Mouse (Mus musculus): Measurements from ENCODE around the gene Ppp3r1.
A peak's percentile ranks its signal among the peaks of the same experiment; 100 is the strongest.

Ppp3r1 gene

DNA sequence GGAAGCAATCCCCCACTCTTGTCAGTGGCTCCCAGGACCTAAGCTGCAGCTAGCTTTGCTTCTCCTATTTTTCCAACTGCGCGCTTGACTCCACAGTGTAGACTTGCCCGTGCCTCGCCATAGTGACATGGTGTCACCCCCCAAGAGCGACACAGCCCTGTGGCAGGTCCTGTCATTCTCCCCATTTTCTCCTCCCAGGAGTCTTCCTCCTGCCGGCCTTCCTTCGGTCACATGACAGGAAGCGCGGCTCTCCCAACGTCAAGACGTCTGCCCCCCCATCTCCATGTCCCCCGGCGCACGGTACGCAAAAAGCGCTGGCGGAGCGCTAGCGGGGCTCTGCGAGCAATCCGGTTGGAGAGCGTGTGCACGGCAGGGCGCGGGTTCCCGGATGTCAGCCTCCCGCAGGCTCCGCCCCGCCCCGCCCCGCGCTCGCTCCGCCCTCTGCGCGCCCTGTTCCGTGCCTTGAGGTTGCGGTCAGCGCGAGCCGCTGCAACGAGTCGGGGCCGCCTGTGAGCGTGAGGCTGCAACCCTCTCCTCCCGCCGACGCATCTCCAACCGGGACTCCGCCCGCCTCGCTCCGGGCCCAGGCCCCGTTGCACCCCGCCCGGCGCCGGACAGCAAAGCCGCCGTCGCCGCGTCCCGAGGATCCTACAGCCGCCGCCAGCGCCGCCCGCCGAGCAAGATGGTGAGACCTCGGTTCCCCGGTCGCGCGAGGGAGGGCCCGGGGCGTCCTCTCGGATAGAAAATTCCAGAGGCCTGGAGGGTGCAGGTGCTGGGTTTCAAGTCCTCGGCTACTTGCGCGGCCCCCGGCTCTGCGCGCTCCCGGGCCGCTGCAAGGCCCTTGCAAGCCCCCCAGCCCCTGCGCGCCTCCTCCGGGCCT is at the start of gene Ppp3r1:
Gene Ppp3r1, plus strand, starts transcription at position 406 of the 880 bp plus-strand sequence.
- peak; percentile 98 for DNase-seq (ENCODE audit: low read depth, low spot score)

DNA sequence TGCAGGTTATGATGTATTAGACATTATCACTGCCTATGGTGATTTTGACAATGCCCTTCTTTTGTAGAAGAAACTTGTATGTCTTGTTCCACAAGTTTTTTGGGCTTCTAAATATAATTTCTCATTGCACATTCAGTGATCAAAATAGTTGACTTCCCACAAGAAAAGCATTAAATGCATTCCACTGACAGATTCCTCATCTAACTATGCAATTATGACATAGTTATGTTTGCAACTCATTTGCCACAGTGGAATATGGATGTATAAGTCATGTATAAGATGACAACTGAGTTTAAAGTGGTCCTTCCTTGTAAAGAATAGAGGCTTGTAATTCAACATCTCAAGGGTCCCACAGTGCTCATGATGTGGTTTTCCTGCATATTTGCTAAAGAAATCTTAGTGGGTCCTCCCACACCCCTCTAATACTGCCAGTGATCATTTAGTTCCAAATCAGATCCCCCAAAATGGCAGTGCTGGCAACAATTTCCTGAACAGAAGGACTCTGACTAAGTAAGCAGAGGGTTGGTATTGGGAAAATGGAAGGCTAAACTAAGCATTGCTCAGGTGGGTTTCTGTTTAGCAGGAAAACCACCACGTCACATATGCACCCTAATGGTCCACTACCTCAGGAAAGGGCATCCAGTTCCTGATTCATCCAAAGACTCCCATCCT is 46.5 kb upstream of the Ppp3r1 start:
- peak; percentile 18 for DNase-seq (ENCODE audit: low read depth, low spot score)

GRCm38 (mm10) chr11:17126418-17126817 is 32.6 kb upstream of the Ppp3r1 start:
- no peak for DNase-seq (ENCODE audit: low read depth, low spot score)

GRCm38 (mm10) chr11:17135638-17136037 is 23.4 kb upstream of the Ppp3r1 start:
- no peak for DNase-seq (ENCODE audit: low read depth, low spot score)

GRCm38 (mm10) chr11:17138306-17139033 is 20.6 kb upstream of the Ppp3r1 start:
- DNase-seq (ENCODE audit: low read depth, low spot score), result peak; percentile 48

DNA sequence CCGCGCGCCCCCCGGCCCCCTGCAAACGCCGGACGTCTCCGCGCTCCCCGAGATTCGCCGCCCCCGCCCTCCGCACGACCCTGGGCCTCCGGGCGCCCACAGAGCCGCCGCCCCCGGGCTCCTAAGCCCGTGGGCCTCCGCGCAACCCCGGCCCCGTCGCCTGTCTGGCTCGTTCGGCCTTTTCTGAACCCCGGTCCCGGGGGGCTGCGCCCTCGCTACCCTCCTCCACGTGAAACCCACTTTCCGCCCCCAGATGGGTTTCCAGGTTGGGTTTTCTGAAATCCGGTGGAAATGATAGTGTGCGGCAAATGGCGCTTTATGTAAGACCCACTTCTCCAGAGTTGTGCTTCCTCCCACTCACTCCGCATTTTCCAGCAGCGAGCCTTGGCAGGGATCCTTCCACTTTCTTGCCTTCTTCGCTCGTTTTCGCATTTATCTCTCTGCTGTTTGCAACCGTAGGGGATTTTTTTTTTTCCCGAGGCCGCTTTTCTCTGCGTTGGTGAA is 727 bp downstream of the Ppp3r1 start:
- peak; percentile 77 for DNase-seq (ENCODE audit: low read depth, low spot score)

GRCm38 (mm10) chr11:17160242-17160641 is 1.2 kb downstream of the Ppp3r1 start:
- peak; percentile 71 for DNase-seq (ENCODE audit: low read depth, low spot score)

- no peak for DNase-seq (ENCODE audit: low read depth, low spot score)
Observed at GRCm38 (mm10) chr11:17163956-17164355, 4.9 kb downstream of the Ppp3r1 start.

GRCm38 (mm10) chr11:17166627-17167026 is 7.6 kb downstream of the Ppp3r1 start:
- no peak for DNase-seq (ENCODE audit: low read depth, low spot score)

- no peak for DNase-seq (ENCODE audit: low read depth, low spot score)
Observed at GRCm38 (mm10) chr11:17169262-17169661, 10.2 kb downstream of the Ppp3r1 start.

GRCm38 (mm10) chr11:17170938-17171729 is 12.1 kb downstream of the Ppp3r1 start:
- no peak for DNase-seq (ENCODE audit: low read depth, low spot score)

- DNase-seq (ENCODE audit: low read depth, low spot score), result no peak
Observed at GRCm38 (mm10) chr11:17172300-17172699, 13.2 kb downstream of the Ppp3r1 start.

DNA sequence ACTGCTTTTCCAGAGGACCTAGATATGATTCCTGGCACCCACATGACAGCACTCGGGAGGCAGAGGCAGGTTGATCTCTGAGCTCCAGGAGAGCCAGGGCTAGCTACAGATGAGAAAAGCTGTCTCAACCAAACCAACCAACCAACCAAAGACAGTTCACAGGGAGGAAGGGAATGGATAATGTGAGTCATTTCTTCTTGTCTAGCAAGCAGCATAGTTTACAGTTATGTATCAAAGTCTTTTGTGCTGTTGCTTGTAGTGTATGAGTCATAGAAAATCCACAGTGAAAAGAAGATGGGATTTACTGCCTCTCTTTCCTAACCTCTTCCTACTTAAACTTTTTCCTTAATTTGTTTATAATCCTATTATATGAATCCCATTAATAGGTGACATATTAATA is 17.6 kb downstream of the Ppp3r1 start:
- DNase-seq (ENCODE audit: low read depth, low spot score), result no peak

DNA sequence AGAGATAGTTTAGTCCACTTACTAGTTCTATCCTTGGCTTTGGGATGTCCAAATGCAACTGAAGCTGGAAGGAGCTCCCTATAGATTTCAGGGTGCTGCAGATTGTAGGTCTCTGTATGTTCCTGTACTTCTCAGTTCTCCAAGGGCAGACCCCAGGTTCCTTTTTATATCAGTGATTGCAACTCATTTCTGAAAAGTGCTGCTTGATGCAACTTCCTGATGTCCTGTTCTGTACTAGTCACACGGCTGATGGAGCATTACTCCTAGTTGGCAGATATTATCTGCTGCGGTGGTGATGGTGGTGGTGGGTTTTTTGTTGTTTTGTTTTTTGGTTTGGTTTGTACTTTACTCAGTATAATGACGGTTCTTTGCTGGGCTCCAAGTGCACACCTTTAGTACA is 21.7 kb downstream of the Ppp3r1 start:
- no peak for DNase-seq (ENCODE audit: low read depth, low spot score)

GRCm38 (mm10) chr11:17181807-17182206 is 22.7 kb downstream of the Ppp3r1 start, which contains the start of gene Wdr92:
Wdr92 (plus strand) TSS chr11:17182107.
- no peak for DNase-seq (ENCODE audit: low read depth, low spot score)

DNA sequence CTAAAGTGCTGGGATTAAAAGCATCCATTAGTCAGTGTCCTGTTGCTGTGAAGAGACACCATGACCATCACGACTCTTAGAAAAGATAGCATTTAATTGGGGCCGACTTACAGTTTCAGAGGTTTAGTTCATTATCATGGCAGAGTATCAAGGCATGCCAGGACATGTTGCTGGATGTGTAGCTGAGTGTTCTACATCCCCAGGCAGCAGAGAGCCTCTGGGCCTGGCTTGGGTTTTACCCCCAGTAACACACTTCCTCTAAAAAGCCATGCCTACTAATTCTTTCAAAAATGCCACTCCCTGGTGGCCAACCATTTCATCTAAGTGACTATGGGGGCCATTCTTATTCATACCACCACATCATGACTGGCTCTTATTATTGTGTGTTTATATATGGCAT is 24.1 kb downstream of the Ppp3r1 start:
- no peak for DNase-seq (ENCODE audit: low read depth, low spot score)

- peak; percentile 15 for DNase-seq (ENCODE audit: low read depth, low spot score)
Observed at GRCm38 (mm10) chr11:17187649-17188048, 28.6 kb downstream of the Ppp3r1 start.

- no peak for DNase-seq (ENCODE audit: low read depth, low spot score)
Observed at GRCm38 (mm10) chr11:17188786-17189185, 29.7 kb downstream of the Ppp3r1 start.

GRCm38 (mm10) chr11:17192151-17192844 is 33.2 kb downstream of the Ppp3r1 start:
- DNase-seq (ENCODE audit: low read depth, low spot score), result no peak

DNA sequence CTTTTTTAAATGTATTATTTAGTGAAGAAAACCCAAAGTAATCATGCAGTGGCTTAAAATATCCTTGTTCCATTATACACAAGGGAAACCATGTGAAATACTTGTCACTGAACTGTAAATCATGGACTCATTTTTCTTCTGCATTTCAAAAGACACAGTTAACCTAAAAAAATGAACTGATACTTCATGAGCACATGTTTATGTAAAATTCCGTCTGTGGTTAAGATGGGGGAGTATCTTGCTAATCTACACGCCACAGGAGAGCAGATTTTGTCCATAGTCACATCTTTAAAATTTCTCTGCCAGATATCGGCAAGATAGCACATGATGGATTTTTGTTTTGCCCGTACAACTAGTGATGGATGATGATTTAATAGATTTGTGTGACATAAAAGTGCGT is 40.1 kb downstream of the Ppp3r1 start:
- DNase-seq (ENCODE audit: low read depth, low spot score), result no peak
